Mouse (Mus musculus): ENCODE measurements around the gene Dpagt1.

DNA sequence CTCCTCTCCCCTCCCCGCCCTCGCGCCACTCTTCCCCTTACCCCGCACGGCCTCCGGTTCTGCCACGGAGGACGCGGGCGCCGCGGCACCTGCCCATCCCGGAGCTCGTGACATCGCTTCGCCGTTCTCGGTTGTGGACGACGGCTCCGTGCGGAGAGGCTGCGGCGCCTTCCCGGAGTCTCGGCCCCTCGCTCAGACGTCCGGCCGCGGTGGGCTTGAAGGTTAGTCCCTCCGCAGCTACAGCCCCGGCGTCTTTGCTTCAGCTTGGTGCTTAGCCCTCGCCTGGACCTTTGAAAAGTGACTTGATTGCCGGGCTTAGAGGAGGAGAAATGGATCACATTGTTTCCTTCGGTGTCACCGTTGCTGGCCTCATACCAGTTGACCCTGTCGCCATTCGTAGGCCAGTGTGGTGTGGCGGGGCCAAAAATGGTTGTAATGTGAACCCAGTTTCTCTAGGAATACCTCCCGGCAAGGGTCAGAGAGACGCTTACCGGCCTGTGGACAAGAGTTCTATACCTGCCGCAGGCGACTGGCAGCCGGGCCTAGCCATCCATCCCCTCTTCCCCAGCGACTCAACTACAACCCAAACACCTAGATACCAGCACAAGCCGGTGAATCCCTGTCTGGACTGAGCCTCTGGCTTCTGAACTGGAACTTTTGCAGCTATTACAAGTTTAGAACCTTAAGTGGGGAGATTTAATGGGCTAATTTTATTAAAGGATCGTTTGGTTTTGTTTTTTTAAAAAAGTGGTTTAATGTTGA is 9.7 kb downstream of the Dpagt1 start:
- TF ChIP-seq CTCF (IDR thresholded peaks at IDR 0.05; ENCODE audit: extremely low read depth, insufficient read depth, insufficient read length, insufficient replicate concordance) (no peak), POLR2A (IDR thresholded peaks at IDR 0.05; ENCODE audit: low read depth, low read length) (no peak)
